Comparison of ENCODE assay signal across 11 mouse cellular contexts in the genomic region with DNA sequence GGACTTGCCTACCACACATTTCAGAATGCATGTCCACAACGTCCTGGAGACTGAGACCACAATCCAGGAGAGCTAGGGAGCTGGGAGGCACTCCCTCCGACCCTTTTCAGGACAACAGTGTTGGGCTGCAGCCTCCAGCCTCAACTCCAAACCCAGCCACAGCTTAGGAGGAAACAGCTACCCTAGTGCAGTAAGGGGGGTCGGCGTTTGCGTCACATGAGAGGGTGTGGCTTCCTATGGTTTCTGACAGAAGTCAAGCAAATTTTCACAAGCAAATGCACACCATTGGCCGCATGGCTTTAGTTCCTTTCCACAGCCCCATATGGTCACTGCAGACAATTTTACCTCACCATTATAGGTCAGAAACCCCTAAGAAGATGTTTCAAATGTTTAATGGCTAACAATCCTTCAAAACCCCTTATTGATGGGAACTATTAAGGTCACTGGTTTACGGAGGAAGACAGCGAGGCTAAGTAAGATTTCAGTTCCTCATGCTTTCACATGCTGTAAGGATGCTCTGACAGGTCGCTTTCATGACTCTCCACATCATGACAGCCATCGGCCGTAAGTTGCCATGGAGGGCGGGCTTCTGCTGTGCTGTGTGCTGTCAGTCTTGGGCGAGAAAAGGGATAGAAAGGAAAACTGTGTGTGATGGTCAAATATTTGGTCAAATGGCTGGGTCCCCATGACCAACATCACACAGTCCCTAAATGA.
DNase-seq lines count a peak whose midpoint lies in the region; ATAC-seq and TF ChIP-seq lines count a peak whose summit lies in the region.
"Had no signal": no experiment of that assay in that cellular context is flagged by ENCODE, and none has a peak within 500 bp of the region (broad histone marks: within the 10 kb centered on the region; RNA-seq: fewer than 3 reads in every experiment).

No protein-coding gene starts in this region.

- peak overlapping the region; percentile 25; the same call in 1 of the 2 replicates for H3K27ac ChIP-seq in hindbrain, embryonic 15.5 days (replicated peaks)
- H3K27ac ChIP-seq in hindbrain, embryonic 16.5 days (ENCODE audit: low read depth, low read length): no peak overlapping the region
- no peak overlapping the region for H3K27ac ChIP-seq in CH12.LX (ENCODE audit: insufficient read depth, low read depth)
- peak overlapping the region; percentile 48; the same call in 1 of the 2 replicates for H3K27ac ChIP-seq in brown adipose tissue, adult 24 weeks (replicated peaks; ENCODE audit: low read depth, low read length)
- H3K27ac ChIP-seq in neural tube, embryonic 13.5 days (replicated peaks): peak overlapping the region; percentile 20; the same call in 1 of the 2 replicates
- H3K27ac ChIP-seq: macrophage had no signal

- no peaks in the 10 kb centered on the region for H3K9me3 ChIP-seq in hindbrain, embryonic 15.5 days
- no peaks in the 10 kb centered on the region for H3K9me3 ChIP-seq in hindbrain, embryonic 16.5 days (ENCODE audit: control insufficient read depth, low read length)
- no peaks in the 10 kb centered on the region for H3K9me3 ChIP-seq in CH12.LX (replicated peaks; ENCODE audit: low read length)
- no peaks in the 10 kb centered on the region for H3K9me3 ChIP-seq in neural tube, embryonic 13.5 days

- no peaks in the 10 kb centered on the region for H3K27me3 ChIP-seq in hindbrain, embryonic 15.5 days
- no peaks in the 10 kb centered on the region for H3K27me3 ChIP-seq in hindbrain, embryonic 16.5 days (replicated peaks; ENCODE audit: control insufficient read depth, insufficient read depth, low read length)
- H3K27me3 ChIP-seq in CH12.LX (replicated peaks): no peaks in the 10 kb centered on the region
- no peaks in the 10 kb centered on the region for H3K27me3 ChIP-seq in neural tube, embryonic 13.5 days

- WGBS in hindbrain, embryonic 15.5 days: 76% methylated on average over 13 of the region's 13 CpGs
- WGBS in hindbrain, embryonic 16.5 days: 79% methylated on average over 13 of the region's 13 CpGs
- 63% methylated on average over 13 of the region's 13 CpGs for WGBS in neural tube, embryonic 13.5 days

- TF ChIP-seq CTCF in CH12.LX (conservative IDR thresholded peaks at IDR 0.05 in 1 of 2, IDR thresholded peaks at IDR 0.05 in 1 of 2; ENCODE audit: low read depth in 2 of 2, low read length in 2 of 2): no peak

- no peak overlapping the region for H3K9ac ChIP-seq in hindbrain, embryonic 15.5 days
- no peak overlapping the region for H3K9ac ChIP-seq in hindbrain, embryonic 16.5 days (ENCODE audit: low read depth, low read length)
- no peak overlapping the region for H3K9ac ChIP-seq in CH12.LX (ENCODE audit: insufficient read depth, low read depth)
- 0 out of 2 replicates have a peak overlapping the region, but pooled peaks have one; percentile 3 for H3K9ac ChIP-seq in neural tube, embryonic 13.5 days

- no peak for DNase-seq in CH12.LX (ENCODE audit: extremely low read depth)
- no peak for DNase-seq in layer of hippocampus, adult 11-12 months (ENCODE audit: low spot score)
- no peak for DNase-seq in embryo, embryonic 10.5 days (ENCODE audit: low spot score)
- DNase-seq: kidney, adult 2 months; left cerebral cortex, postnatal 4 days; right cerebral cortex, postnatal 25 days had no signal

- TF ChIP-seq EP300 in CH12.LX (IDR thresholded peaks at IDR 0.05; ENCODE audit: low read length): peak; percentile 31

- no peak overlapping the region for H3K4me2 ChIP-seq in hindbrain, embryonic 15.5 days
- no peak overlapping the region for H3K4me2 ChIP-seq in hindbrain, embryonic 16.5 days (ENCODE audit: low read length)
- peak overlapping the region; percentile 89 for H3K4me2 ChIP-seq in CH12.LX (ENCODE audit: insufficient read depth, low read depth, poor library complexity, severe bottlenecking)
- H3K4me2 ChIP-seq in neural tube, embryonic 13.5 days: peak overlapping the region; percentile 43; the same call in 1 of the 2 replicates

- no peak for TF ChIP-seq RAD21 in CH12.LX (IDR thresholded peaks at IDR 0.05; ENCODE audit: low read depth, low read length)

- H3K4me1 ChIP-seq in hindbrain, embryonic 15.5 days (replicated peaks): peaks cover 22% of the 10 kb centered on the region
- peaks cover 5% of the 10 kb centered on the region for H3K4me1 ChIP-seq in hindbrain, embryonic 16.5 days (ENCODE audit: control insufficient read depth, insufficient read depth, low read depth, low read length)
- peaks cover 7 to 11% of the 10 kb centered on the region in 2 experiments for H3K4me1 ChIP-seq in CH12.LX (ENCODE audit: control insufficient read depth in 1 of 2, insufficient read depth in 2 of 2)
- H3K4me1 ChIP-seq in brown adipose tissue, adult 24 weeks (ENCODE audit: control insufficient read depth, insufficient read depth, insufficient read length, low read length): peaks cover 29% of the 10 kb centered on the region
- peaks cover 54% of the 10 kb centered on the region for H3K4me1 ChIP-seq in neural tube, embryonic 13.5 days (replicated peaks)

- no peaks in the 10 kb centered on the region for H3K36me3 ChIP-seq in hindbrain, embryonic 15.5 days
- no peaks in the 10 kb centered on the region for H3K36me3 ChIP-seq in hindbrain, embryonic 16.5 days (ENCODE audit: control insufficient read depth, insufficient read depth, low read length)
- H3K36me3 ChIP-seq in CH12.LX (replicated peaks in 1 of 2; ENCODE audit: control insufficient read depth in 1 of 2, insufficient read depth in 1 of 2, low read length in 1 of 2): no peaks in the 10 kb centered on the region
- H3K36me3 ChIP-seq in neural tube, embryonic 13.5 days: no peaks in the 10 kb centered on the region

- TF ChIP-seq POLR2A in CH12.LX (IDR thresholded peaks at IDR 0.05; ENCODE audit: low read depth, low read length): no peak

- no peak overlapping the region for H3K4me3 ChIP-seq in hindbrain, embryonic 15.5 days
- H3K4me3 ChIP-seq in hindbrain, embryonic 16.5 days (ENCODE audit: low read length): no peak overlapping the region
- peak overlapping the region in 1 of 3 experiments; percentile 6 for H3K4me3 ChIP-seq in CH12.LX (replicated peaks in 1 of 3; ENCODE audit: low read depth in 2 of 3, low read length in 2 of 3, poor library complexity in 1 of 3)
- no peak overlapping the region for H3K4me3 ChIP-seq in brown adipose tissue, adult 24 weeks (ENCODE audit: insufficient read depth, low read depth, low read length)
- no peak overlapping the region for H3K4me3 ChIP-seq in neural tube, embryonic 13.5 days

- in situ Hi-C loops in CH12.LX (cut with MboI; ENCODE audit: low pct_ligation_motif_present, low pct_unique_long_range_greater_than_20kb, low sequenced_read_pairs): no loop called here

- ATAC-seq in hindbrain, embryonic 15.5 days (ENCODE audit: low FRiP score, low read depth): no peak
- ATAC-seq in hindbrain, embryonic 16.5 days: no peak
- 0 out of 2 replicates have a peak, but pooled peaks have one; percentile 9 for ATAC-seq in neural tube, embryonic 13.5 days (ENCODE audit: low read depth)

- H3K79me2 ChIP-seq in CH12.LX (replicated peaks; ENCODE audit: control insufficient read depth, extremely low read depth, insufficient read depth, poor library complexity, severe bottlenecking): no peaks in the 10 kb centered on the region

- dilution Hi-C loops in CH12.LX (cut with MboI; ENCODE audit: extremely low pct_ligation_motif_present, extremely low pct_unique_long_range_greater_than_20kb, low sequenced_read_pairs): no loop called here

TF ChIP-seq in CH12.LX, 34 proteins besides CTCF, POLR2A, EP300 and RAD21:
- TF ChIP-seq MYC (IDR thresholded peaks at IDR 0.05; ENCODE audit: low read depth, low read length) (0 out of 2 replicates have a peak, but pooled peaks have one; percentile 38), USF2 (conservative IDR thresholded peaks at IDR 0.05; ENCODE audit: low read depth, low read length) (no peak), NRF1 (IDR thresholded peaks at IDR 0.05; ENCODE audit: low read depth, low read length) (no peak), MAX (IDR thresholded peaks at IDR 0.05; ENCODE audit: low read length) (peak; percentile 22; the same call in 1 of the 2 replicates), BHLHE40 (IDR thresholded peaks at IDR 0.05; ENCODE audit: low read depth, low read length) (0 out of 2 replicates have a peak, but pooled peaks have one; percentile 21)

Comparison
In these comparisons a context has a peak if more than half of its experiments do, and no peak if none do; other contexts are left out.
1. H3K27ac ChIP-seq: peak in hindbrain, embryonic 15.5 days (single experiment), brown adipose tissue, adult 24 weeks (single experiment) and neural tube, embryonic 13.5 days (single experiment); none in hindbrain, embryonic 16.5 days (single experiment) and CH12.LX (single experiment).
2. H3K4me2 ChIP-seq: peak in CH12.LX (single experiment) and neural tube, embryonic 13.5 days (single experiment); none in hindbrain, embryonic 15.5 days (single experiment) and hindbrain, embryonic 16.5 days (single experiment).